Mouse (Mus musculus) liver, embryonic 11.5 days (tissue): Measurements from ENCODE around the gene Slc6a12. TPM values are rescaled to one million over a fixed set of nuclear protein-coding genes. Genes with fewer than 3 reads are reported as not detected.
"Not testable (repeated sequence)": the region's sequence is repeated elsewhere in the genome, so short reads cannot be mapped to it uniquely, and the experiment has no call there.

Experiments
- ATAC-seq: fragments of 200-750 bp; cut with Nextera tagmentation; replicated peaks from 2 replicates; pipeline ENCODE4 v1.8.0; 2017; ENCODE audit warnings: moderate number of reproducible peaks, mild to moderate bottlenecking, moderate TSS enrichment, moderate library complexity; ENCODE audit not compliant: low FRiP score
- DNase-seq: peaks from one replicate; pipeline ENCODE4 v3.0.0-alpha.2; 2017; ENCODE audit warnings: low spot score
- H3K27ac ChIP-seq: fragments of 300-500 bp; sonication (generic); 2 replicates; pipeline ENCODE4 v1.5.1; 2014; ENCODE audit warnings: mild to moderate bottlenecking, low read depth, low read length, control low read depth
- H3K27me3 ChIP-seq: fragments of 300-500 bp; sonication (generic); replicated peaks from 2 replicates; pipeline ENCODE4 v1.6.1; 2014; ENCODE audit warnings: low read length, mixed read lengths; ENCODE audit not compliant: control insufficient read depth, insufficient read depth
- H3K36me3 ChIP-seq: fragments of 300-500 bp; sonication (generic); 2 replicates; pipeline ENCODE4 v1.6.1; 2014; ENCODE audit warnings: mild to moderate bottlenecking, low read length, moderate library complexity, mixed read lengths; ENCODE audit not compliant: control insufficient read depth, insufficient read depth
- H3K4me1 ChIP-seq: fragments of 300-500 bp; sonication (generic); replicated peaks from 2 replicates; pipeline ENCODE4 v1.6.1; 2014; ENCODE audit warnings: low read length, mixed read lengths; ENCODE audit not compliant: control insufficient read depth, insufficient read depth
- H3K4me2 ChIP-seq: fragments of 300-500 bp; sonication (generic); 2 replicates; pipeline ENCODE4 v1.6.1; 2014; ENCODE audit warnings: mild to moderate bottlenecking, control low read depth, moderate library complexity
- H3K4me3 ChIP-seq: fragments of 300-500 bp; sonication (generic); 2 replicates; pipeline ENCODE4 v1.5.1; 2014; ENCODE audit warnings: low read depth, low read length, control low read depth
- H3K9ac ChIP-seq: fragments of 300-500 bp; sonication (generic); 2 replicates; pipeline ENCODE4 v1.6.1; 2014; ENCODE audit warnings: low read depth, low read length, control low read depth
- H3K9me3 ChIP-seq: fragments of 300-500 bp; sonication (generic); 2 replicates; pipeline ENCODE4 v1.6.1; 2016; ENCODE audit warnings: low read length, inconsistent platforms, mixed read lengths; ENCODE audit not compliant: control insufficient read depth
- WGBS: fragments of 180-500 bp; shearing (Covaris S2); extraction: QIAGEN DNeasy Blood & Tissue Kit; methylation state at CpG from one replicate; pipeline ENCODE4 v1.1.7; 2014; 5-methylcytosine and 5-hydroxymethylcytosine counted together
- polyA plus RNA-seq: library from polyadenylated mRNA; unstranded; fragments of >200 nt; fragmentation: Nextera tagmentation; extraction: Ambion mirVana; gene quantifications from 2 replicates; pipeline ENCODE4 v1.2.1, GENCODE M21; 2014

Slc6a12 gene
- polyA plus RNA-seq, 1 experiment from 2014 or later: 1.1 TPM

GRCm38 (mm10) chr6:121356041-121356440 is 13.2 kb downstream of the Slc6a12 start:
- Histone ChIP-seq H3K9me3 (no peaks in the 10 kb centered on the region), H3K27me3 (no peaks in the 10 kb centered on the region), H3K4me1 (no peaks in the 10 kb centered on the region), H3K36me3 (no peaks in the 10 kb centered on the region), H3K4me3 (no peak overlapping the region), H3K9ac (no peak overlapping the region), H3K4me2 (no peak overlapping the region), H3K27ac (no peak overlapping the region)
- WGBS: 56% methylated on average over 1 of the region's 1 CpGs
- no peak for ATAC-seq
- DNase-seq: no peak

DNA sequence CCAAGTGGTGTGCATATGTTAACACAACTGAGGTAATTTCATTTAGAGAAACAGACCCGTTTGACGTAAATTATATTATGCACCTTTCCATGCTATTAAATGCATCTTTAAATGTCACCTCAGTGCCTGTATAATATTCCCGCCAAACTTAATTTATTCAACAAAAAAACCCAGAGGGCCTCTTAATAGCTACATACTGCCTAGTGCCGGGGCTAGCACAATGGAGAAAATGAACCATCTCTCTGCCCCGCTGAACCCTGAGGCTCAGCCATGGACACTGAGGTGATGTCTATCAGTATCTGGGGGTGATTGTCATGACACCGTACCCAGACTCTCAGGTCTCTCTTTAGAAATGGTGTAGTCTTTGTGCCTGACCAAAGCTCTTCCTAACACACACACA is 14.4 kb downstream of the Slc6a12 start:
- Histone ChIP-seq H3K9me3 (no peaks in the 10 kb centered on the region), H3K27ac (no peak overlapping the region), H3K4me2 (no peak overlapping the region), H3K9ac (no peak overlapping the region), H3K27me3 (no peaks in the 10 kb centered on the region), H3K4me3 (no peak overlapping the region), H3K36me3 (no peaks in the 10 kb centered on the region), H3K4me1 (no peaks in the 10 kb centered on the region)
- ATAC-seq: no peak
- DNase-seq: no peak
- 79% methylated on average over 6 of the region's 6 CpGs for WGBS

- H3K4me2 ChIP-seq: no peak overlapping the region
- no peak for DNase-seq
- no peak overlapping the region for H3K9ac ChIP-seq
- H3K27ac ChIP-seq: no peak overlapping the region
- ATAC-seq: no peak
- H3K4me1 ChIP-seq: no peaks in the 10 kb centered on the region
- no peaks in the 10 kb centered on the region for H3K9me3 ChIP-seq
- no peaks in the 10 kb centered on the region for H3K27me3 ChIP-seq
- H3K36me3 ChIP-seq: no peaks in the 10 kb centered on the region
- no peak overlapping the region for H3K4me3 ChIP-seq
- WGBS: 74% methylated on average over 6 of the region's 6 CpGs
Observed at GRCm38 (mm10) chr6:121363061-121363460, 20.2 kb downstream of the Slc6a12 start.

DNA sequence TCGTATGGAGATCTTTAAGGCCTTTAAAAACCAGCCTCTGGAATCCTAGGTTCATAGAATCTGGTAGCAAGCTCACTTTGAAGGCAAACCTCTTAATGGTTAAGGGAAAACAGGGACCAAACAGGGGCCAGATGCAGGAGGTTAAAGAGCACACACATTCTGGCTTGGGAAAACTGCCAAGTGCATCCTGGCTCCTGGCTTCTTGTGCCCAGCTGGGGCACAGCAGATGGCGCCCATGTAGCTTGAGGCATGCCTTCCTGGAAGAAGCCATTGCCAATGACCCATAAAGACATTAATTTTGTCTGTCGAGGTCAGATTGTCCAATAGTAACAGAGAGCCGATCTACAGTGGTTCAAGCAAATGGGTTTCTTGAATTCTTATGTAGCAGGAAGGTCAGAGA is 21.1 kb downstream of the Slc6a12 start:
- H3K9ac ChIP-seq: no peak overlapping the region
- no peak overlapping the region for H3K4me3 ChIP-seq
- H3K4me1 ChIP-seq: no peaks in the 10 kb centered on the region
- no peak overlapping the region for H3K4me2 ChIP-seq
- no peak for ATAC-seq
- H3K27me3 ChIP-seq: no peaks in the 10 kb centered on the region
- 68% methylated on average over 4 of the region's 4 CpGs for WGBS
- H3K9me3 ChIP-seq: no peaks in the 10 kb centered on the region
- H3K27ac ChIP-seq: no peak overlapping the region
- DNase-seq: no peak
- H3K36me3 ChIP-seq: no peaks in the 10 kb centered on the region

DNA sequence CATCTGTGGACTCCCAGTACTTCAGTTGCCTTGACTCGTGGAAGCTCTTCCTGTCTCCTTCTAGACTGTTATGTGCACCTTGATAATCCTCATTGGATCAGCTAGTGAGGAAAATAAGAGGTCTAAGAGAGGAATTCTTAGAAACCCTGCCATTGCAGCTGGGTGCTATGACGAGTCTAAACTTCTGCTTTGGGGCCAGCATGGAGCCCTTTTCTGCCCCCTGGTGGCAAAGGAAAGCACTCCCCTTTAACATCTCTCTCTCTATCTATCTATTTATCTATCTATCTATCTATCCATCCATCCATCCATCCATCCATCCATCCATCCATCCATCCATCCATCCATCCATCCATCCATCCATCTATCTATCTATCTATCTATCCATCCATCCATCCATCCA is 23.7 kb downstream of the Slc6a12 start:
- H3K27ac ChIP-seq, H3K9ac ChIP-seq, H3K4me1 ChIP-seq, DNase-seq, H3K9me3 ChIP-seq, H3K27me3 ChIP-seq, ATAC-seq, H3K36me3 ChIP-seq, H3K4me2 ChIP-seq, H3K4me3 ChIP-seq: not testable (repeated sequence)
- WGBS: 9% methylated on average over 2 of the region's 2 CpGs

DNA sequence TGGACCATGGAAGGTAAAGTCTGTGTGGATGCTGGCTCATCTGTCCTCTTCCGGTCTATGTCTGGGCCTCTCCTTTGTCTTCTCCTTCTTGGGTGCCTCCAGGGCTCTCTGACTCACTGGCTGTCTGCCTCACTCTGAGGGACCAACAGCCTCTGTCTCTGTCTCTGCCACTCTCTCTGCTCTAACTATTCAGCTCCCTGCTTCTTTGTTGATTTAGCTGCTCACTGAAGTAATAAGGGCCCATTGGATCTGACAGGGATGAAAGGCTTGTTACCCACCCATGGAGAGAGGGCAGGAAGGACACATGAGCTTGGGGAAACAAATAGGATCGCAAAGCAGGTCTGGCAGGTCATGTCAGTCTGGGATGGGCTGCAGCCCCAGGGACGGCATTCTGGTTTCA is 24.2 kb downstream of the Slc6a12 start:
- no peak for DNase-seq
- ATAC-seq: no peak
- Histone ChIP-seq H3K36me3 (no peaks in the 10 kb centered on the region), H3K4me2 (no peak overlapping the region), H3K9ac (no peak overlapping the region), H3K9me3 (no peaks in the 10 kb centered on the region), H3K27ac (no peak overlapping the region), H3K27me3 (no peaks in the 10 kb centered on the region), H3K4me3 (no peak overlapping the region), H3K4me1 (no peaks in the 10 kb centered on the region)
- 58% methylated on average over 3 of the region's 3 CpGs for WGBS

- H3K9me3 ChIP-seq: no peaks in the 10 kb centered on the region
- ATAC-seq (no peak), DNase-seq (no peak)
- H3K27ac ChIP-seq: no peak overlapping the region
- H3K4me2 ChIP-seq: no peak overlapping the region
- no peak overlapping the region for H3K4me3 ChIP-seq
- no peaks in the 10 kb centered on the region for H3K27me3 ChIP-seq
- H3K9ac ChIP-seq: no peak overlapping the region
- no peaks in the 10 kb centered on the region for H3K36me3 ChIP-seq
- 69% methylated on average over 10 of the region's 10 CpGs for WGBS
- no peaks in the 10 kb centered on the region for H3K4me1 ChIP-seq
Observed at GRCm38 (mm10) chr6:121371197-121371980, 28.5 kb downstream of the Slc6a12 start.

DNA sequence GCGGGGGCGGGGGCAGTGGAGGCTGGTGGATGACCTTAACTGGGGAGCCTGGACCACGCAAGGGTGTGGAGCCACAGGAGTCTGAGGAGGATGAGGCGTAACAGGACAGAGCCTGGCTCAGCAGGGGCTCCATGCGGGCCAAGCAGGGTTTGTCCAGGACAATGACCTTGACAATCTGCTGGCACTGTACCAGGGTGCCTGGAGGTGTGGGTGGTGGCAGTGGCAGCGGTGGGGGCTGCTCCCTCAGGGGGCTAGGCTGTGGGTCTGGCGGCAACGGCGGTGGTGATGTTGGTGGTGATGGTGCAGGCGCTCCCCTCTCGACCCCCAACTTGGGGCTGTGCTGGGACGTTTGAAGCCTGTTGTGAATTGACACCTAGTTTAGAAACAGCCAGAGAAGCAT is 33.3 kb downstream of the Slc6a12 start:
- H3K27ac ChIP-seq: no peak overlapping the region
- H3K4me1 ChIP-seq: no peaks in the 10 kb centered on the region
- no peak overlapping the region for H3K4me3 ChIP-seq
- no peak for DNase-seq
- ATAC-seq: no peak; the same call in 1 of the 2 replicates
- no peak overlapping the region for H3K9ac ChIP-seq
- no peak overlapping the region for H3K4me2 ChIP-seq
- H3K9me3 ChIP-seq: no peaks in the 10 kb centered on the region
- no peaks in the 10 kb centered on the region; the same call in 1 of the 2 replicates for H3K27me3 ChIP-seq
- WGBS: 56% methylated on average over 12 of the region's 12 CpGs
- H3K36me3 ChIP-seq: no peaks in the 10 kb centered on the region

DNA sequence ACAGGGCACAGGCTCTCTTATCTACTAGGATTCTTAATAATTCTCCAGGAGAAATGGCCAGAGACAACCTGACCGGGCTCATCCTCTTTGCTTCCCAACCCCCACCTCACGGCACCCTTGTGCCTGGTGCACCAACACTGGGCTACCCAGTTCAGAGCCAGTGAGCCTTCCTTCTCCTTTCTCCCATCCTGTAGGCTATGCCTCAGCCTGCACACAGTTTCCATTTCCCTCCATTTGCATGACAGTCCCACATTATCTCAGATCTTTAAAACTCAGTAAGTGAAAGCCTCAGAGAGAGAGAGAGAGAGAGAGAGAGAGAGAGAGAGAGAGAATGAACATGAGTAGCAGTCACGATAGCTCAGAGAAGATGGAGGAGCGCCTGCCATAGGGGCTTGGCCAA is 35.4 kb downstream of the Slc6a12 start:
- no peaks in the 10 kb centered on the region for H3K4me1 ChIP-seq
- H3K36me3 ChIP-seq: no peaks in the 10 kb centered on the region
- WGBS: 46% methylated on average over 4 of the region's 4 CpGs
- no peak overlapping the region for H3K27ac ChIP-seq
- ATAC-seq (no peak), DNase-seq (no peak)
- H3K4me3 ChIP-seq: no peak overlapping the region
- no peaks in the 10 kb centered on the region for H3K9me3 ChIP-seq
- H3K27me3 ChIP-seq: peaks cover 2% of the 10 kb centered on the region
- no peak overlapping the region for H3K9ac ChIP-seq
- H3K4me2 ChIP-seq: no peak overlapping the region
